Mouse (Mus musculus) myocyte (in vitro differentiated cells): ENCODE data around the gene Il17rd.

Experiments
- E2F4 ChIP-seq: IDR thresholded peaks from one replicate; pipeline ENCODE4 v1.6.1; 2011; ENCODE audit warnings: mild to moderate bottlenecking, control low read depth, moderate library complexity; ENCODE audit not compliant: insufficient read depth
- MAX ChIP-seq: IDR thresholded peaks from one replicate; pipeline ENCODE4 v1.6.1; 2011; ENCODE audit warnings: low read depth, mild to moderate bottlenecking, control low read depth
- MYOD1 ChIP-seq, 3 experiments: IDR thresholded peaks; one replicate each; pipeline ENCODE4 v1.6.1; 2011; ENCODE audit warnings: control low read depth in 2 of 3, low read depth in 2 of 3, mild to moderate bottlenecking in 2 of 3, moderate library complexity in 1 of 3; ENCODE audit not compliant: insufficient read length in 2 of 3, control insufficient read depth in 1 of 3
- MYOG ChIP-seq, 3 experiments: IDR thresholded peaks; one replicate each; pipeline ENCODE4 v1.6.1; 2011; ENCODE audit warnings: control low read depth in 2 of 3, low read depth in 2 of 3, mild to moderate bottlenecking in 2 of 3; ENCODE audit not compliant: insufficient read length in 2 of 3, control insufficient read depth in 1 of 3, insufficient read depth in 1 of 3
- POLR2A ChIP-seq: IDR thresholded peaks from one replicate; pipeline ENCODE4 v1.6.1; 2011; ENCODE audit warnings: low read depth, mild to moderate bottlenecking, control low read depth, moderate library complexity; ENCODE audit not compliant: insufficient read length
- POLR2AphosphoS2 ChIP-seq: IDR thresholded peaks from one replicate; pipeline ENCODE4 v1.6.1; 2011; ENCODE audit warnings: low read depth, control low read depth; ENCODE audit not compliant: insufficient read length
- REST ChIP-seq: IDR thresholded peaks from one replicate; pipeline ENCODE4 v1.6.1; 2011; ENCODE audit warnings: mild to moderate bottlenecking, control low read depth, moderate library complexity; ENCODE audit not compliant: insufficient read depth, insufficient read length
- TCF12 ChIP-seq: IDR thresholded peaks from one replicate; pipeline ENCODE4 v1.6.1; 2011; ENCODE audit warnings: mild to moderate bottlenecking, control low read depth; ENCODE audit not compliant: poor library complexity, insufficient read depth, severe bottlenecking
- USF1 ChIP-seq: IDR thresholded peaks from one replicate; pipeline ENCODE4 v1.6.1; 2011; ENCODE audit warnings: low read depth, mild to moderate bottlenecking, control low read depth, moderate library complexity

DNA sequence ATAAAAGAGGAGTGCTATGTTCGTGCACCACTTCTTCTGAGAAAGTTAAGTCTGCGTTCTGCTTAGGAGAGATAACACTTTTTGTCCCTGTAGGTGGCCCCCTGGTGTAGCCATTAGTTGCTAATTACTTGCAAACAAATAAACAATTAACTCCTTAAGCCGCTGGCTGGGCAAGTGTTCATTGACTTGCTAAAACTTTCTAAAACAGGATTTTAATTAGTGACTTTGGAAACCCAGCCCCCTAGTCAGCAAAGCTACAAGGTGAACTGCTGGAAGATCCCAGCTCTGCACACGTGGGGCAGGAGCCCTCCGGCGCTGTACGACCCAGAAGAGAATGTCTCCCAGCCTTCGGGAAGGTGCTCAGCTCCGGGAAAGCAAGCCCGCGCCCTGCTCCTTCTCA lies 38.4 kb upstream of the Il17rd start:
- no peak for TF ChIP-seq MAX
- TF ChIP-seq TCF12, result no peak
- TF ChIP-seq MYOG (IDR thresholded peaks at IDR 0.05; ENCODE audit: control insufficient read depth in 1 of 3, insufficient read depth in 1 of 3, insufficient read length in 2 of 3, low read depth in 2 of 3), result no peak
- no peak for TF ChIP-seq MYOD1 (IDR thresholded peaks at IDR 0.05; ENCODE audit: control insufficient read depth in 1 of 3, insufficient read length in 2 of 3, low read depth in 2 of 3)
- TF ChIP-seq POLR2A, result no peak
- no peak for TF ChIP-seq USF1
- no peak for TF ChIP-seq E2F4
- TF ChIP-seq POLR2AphosphoS2, result no peak
- TF ChIP-seq REST, result no peak
